Mouse (Mus musculus) kidney, postnatal 25 days (tissue): ENCODE data around the gene Krt15.

Experiments used
- DNase-seq, 2 experiments: peaks; one replicate each; pipeline ENCODE4 v3.0.0; 2021; ENCODE audit warnings: mixed read lengths in 2 of 2

The Krt15 gene

DNA sequence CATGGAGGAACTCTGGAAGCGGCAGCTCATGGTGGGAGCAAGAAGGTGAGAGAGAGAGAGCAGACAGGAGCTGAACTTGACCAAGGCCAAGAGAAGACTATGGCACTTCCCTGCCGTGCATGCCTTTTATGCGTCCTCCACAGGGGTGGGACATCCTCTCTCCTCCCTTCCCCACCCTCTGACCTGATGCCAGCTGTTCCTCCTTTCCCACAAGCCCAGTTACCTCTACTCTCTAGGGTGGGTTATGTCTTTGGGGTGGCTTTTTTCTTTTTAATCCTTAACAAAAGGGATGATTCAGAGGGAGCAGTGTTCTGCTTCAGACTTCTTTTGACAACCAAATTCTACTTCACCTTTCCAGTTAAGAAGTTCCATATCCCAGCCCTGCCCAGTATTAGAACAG is 14.3 kb downstream of the Krt15 start, which contains the start of gene Krt13:
Gene Krt13 (minus strand): TSS at position 101 of the 400 bp plus-strand sequence.
- DNase-seq = no peak

GRCm38 (mm10) chr11:100120331-100120730 is 15.4 kb downstream of the Krt15 start:
- no peak for DNase-seq

GRCm38 (mm10) chr11:100113742-100114029 is 22.0 kb downstream of the Krt15 start:
- no peak for DNase-seq

DNA sequence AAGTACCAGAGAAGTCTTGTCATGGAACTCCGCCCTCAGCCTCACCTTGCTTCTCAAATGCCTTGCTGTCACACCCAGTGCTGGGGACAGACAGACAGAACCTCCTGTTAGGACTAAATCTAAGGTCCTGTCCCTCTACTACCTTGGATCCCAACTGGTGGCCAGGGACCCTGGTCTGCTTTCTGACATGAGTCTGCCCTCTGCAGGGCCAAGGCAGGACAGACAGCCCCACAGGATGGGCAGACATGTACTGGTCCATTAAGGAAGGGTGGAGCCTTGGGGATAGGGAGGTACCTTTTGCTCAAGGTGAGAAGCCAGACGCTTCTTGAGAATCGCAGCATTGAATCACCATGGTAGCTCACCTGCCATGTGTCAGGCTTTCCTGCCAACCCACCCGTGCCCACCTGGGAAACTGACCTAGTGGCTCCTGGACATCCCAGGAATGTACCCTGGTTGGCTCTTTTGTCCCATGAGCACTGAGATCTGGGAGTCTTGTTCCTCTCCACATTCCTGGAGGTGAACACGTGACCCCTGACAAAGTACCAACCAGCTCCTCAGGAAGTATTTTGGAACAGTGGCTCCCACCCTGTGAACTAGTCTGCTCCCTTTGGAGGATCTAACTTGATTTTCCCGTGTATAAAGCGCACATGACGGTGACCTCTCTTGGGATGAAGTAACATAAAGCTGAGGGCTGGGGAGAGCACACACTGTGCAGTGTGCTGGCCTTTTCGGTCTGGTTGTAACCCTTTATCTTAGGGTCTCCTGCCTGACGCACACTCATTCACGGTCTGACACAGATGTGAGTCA is 22.6 kb downstream of the Krt15 start:
- no peak for DNase-seq

DNA sequence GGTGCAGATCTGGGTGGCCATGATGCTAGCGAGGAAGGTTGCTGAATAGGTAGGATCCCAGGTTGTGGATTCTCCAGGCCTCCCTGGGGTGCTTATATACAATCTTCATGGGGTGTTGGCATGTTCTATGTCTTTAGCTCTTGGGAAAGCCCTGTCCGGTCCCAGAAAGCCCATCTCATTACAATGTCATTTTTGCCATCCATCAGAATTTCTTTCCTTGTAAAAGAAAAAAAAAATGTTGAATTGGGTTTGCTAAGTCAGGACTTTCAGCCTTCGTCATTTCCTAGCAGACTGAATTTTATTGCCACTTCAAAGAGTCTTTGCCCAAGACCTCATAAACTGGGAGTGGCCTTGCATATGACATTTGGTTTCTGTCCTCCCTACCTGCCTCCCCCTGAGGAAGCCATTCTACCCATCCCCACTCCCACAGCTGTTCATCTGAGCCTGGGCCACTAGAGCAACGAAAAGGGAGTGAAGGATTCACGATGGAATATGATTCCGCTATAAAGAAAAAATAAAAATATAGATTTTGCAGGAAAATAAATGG is 30.1 kb downstream of the Krt15 start, which contains the start of gene Krt36:
Gene Krt36 (minus strand): TSS at position 51 of the 547 bp plus-strand sequence.
- DNase-seq = no peak

- no peak for DNase-seq
Measured at GRCm38 (mm10) chr11:100102693-100103429, 32.9 kb downstream of the Krt15 start.

DNA sequence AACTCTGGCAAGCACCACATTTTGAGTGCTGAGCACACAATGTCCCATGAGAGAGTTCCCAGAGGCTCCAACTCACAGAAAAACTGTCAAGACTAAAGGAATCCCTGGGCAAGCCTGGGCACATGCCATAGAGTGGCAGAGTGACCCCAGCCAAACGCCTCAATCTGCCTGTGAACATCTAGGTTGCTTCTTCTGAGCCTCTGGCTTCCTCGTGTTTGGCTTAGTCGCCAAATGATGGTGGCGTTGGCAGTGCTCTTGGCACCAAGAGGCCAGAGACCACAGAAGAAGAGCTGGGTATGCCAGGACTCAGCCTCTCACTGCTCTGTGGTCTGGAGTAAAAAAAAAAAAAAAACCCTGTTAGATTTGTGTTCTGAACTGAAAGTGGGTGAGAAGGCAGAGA is 35.3 kb downstream of the Krt15 start:
- no peak for DNase-seq

- DNase-seq = no peak
Measured at GRCm38 (mm10) chr11:100097819-100098218, 37.9 kb downstream of the Krt15 start.

DNA sequence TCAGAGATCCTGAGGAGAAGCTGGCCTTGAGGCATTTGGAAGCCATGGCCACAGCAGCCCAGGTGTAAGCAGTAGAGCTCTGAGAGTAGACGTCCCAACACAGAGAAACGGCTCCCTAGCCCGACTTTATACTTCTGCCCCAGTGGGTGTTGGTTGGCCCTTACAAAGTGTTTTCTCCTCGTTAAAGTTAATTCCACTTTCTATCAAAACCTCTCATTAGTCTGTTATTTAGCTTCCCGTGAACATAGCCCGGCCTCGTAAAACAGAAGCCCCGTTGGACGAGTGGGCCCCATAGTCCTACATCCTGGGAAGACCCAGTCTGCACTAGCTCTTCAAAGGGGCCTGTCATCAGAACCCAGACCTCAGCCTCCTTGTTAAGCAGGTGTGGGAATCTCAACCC is 39.6 kb downstream of the Krt15 start, which contains the start of gene Krt35:
Gene Krt35 (minus strand): TSS at position 101 of the 400 bp plus-strand sequence.
- DNase-seq = no peak

DNA sequence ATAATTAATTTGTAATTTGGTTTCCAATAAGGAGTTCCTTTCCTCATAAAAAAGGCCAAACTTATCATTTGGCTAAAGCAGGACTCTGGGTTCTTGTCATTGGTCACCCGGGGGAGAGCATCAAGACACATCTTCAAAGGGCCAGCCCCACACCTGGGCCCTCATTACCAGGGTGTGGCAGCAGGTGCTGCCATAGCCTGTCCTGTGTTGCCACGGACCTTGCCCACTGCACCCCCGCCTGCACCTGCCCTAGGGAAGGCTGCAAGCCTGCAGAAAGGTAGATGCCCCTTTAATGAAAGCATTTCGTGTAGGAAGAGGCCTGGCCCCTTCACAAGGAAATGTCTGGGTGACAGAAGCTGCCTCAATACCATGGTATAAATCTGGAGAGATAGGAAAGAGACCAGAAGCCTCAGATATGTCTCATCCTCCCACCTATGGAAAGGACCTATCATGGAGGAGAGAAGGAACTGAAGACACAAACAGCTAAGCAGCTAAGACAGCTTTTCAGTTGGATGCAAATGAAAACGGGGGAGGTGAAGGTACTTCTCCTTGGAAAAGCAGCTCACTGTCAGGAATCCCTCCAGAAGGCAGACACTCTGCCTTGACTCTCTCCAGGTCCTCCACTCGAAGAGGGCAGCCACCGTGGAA is 47.2 kb downstream of the Krt15 start:
- no peak for DNase-seq

DNA sequence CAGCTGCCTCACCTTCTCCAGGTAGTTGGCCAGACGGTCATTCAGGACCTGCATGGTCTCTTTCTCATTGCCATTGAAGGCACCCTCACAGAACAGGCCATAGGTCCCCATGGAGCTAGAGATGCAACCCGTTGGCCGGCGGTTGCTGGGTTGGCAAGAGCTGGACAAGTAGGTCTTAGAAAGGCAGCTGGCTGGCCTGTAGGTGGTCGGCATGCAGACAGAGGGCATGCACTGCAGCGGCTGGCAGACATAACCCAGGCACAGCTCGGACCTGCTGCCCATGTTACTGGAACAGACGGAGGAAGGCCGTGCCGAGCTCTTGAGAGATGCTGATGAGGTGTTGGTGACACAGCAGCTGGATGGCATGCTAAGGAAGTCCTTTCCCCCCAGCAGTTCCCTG is 47.9 kb downstream of the Krt15 start, which contains the start of gene Krt32:
Gene Krt32 (minus strand): TSS at position 366 of the 400 bp plus-strand sequence.
- no peak for DNase-seq
